Mouse (Mus musculus) WW6 (cell line): ENCODE data around the gene Ghrh.
A peak's percentile ranks its signal among the peaks of the same experiment; 100 is the strongest.
"Not testable (repeated sequence)": the region's sequence is repeated elsewhere in the genome, so short reads cannot be mapped to it uniquely, and the experiment has no call there.

ENCODE experiments used
- DNase-seq: peaks from one replicate; pipeline ENCODE4 v3.0.0-alpha.2; 2013; ENCODE audit warnings: low read depth, low spot score

The Ghrh gene

DNA sequence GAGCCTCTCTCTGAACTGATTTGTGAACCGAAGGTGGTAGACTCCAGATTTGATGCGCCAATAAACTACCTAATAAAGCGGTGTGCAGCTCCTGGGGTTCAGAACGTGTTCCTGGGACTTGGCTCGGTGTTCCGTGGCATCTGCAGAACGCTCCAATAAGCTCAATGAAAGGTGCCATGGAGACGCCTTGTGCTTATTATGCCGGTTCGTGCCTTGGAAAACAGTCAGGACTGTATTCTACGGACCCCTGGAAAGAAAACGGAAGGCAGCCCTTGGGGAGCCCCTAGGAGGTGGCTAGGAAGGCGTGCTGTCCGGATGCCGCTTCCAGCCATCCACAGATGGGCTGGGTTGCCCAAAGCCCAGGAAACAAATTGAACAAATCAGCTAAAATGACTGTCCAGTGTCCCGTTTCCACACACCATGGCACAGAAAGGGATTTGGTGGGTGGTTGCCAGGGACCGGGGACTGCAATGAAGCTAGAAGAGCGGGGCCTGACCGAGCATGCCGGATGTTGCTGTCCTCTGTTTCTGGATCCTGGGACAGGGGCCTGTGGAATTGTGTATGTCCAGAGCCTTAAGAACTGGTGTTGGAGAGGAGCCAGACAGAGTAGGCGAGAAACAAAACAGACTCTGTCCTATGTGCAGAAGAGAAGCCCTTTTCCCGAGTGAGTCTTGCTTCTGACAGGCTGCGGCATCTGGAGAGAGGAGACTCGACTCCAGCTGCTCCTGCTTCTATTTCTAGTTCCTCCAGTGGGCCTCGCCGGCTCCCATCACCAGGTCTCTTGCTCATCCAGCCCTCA is at the start of gene Ghrh:
Gene Ghrh (minus strand): TSS at position 146 of the 799 bp plus-strand sequence.
- no peak for DNase-seq

DNA sequence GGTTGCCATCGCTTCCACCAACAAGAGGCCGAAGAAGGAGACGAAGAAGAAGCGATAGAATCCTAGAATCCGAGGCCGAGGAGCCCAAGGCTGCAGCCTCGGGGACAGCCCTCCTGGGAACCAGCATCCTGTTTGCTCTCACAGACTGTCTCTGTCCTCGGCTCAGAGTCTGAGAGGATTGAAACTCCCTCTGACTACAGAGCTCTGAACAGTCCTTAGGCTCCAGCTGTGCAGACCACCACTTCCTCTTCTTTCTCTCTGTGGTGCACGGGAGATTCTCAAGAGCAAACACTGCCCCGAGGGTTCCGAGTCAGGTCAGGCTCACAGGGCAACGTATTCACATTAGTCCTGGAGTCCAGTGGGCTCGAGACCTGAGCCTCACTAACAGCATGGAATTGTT is 48.7 kb upstream of the Ghrh start:
- no peak for DNase-seq

DNA sequence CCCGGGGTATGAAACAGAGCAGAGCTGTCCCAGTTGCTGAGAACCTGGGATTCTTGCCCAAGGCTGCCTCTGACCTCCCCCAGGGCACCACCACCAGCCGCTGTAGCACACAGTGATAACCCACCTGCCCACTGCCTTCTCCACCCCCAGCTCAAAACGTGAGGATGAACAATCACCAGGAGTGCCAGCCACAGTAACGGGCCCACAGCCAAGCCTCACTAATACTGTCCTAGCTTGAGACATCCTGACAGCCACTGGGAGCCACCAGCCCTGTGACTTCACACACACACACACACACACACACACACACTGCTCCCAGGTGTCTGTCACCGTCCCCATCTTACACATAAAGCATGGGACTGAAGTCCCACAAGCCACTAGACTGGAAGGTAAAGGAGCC is 48.1 kb upstream of the Ghrh start:
- DNase-seq = no peak

DNA sequence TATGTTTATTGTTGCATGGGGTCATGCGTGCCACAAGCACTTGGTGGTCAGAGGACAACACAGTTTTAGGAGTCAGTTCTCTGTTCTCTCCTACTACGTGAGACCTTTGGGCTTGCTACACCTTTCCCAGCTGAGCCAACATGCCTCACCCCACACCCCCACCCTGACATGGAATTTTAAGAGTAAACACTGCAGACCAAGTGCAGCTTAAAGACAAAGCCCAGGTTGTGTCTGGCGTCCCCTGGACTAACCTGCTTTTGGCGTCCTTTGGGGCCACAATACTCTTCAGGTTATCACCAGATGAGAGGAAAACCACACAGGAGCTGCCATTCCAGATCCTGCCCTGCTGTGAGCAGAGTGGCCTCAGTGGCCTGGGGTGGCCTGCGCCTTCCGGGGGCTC is 47.6 kb upstream of the Ghrh start:
- no peak for DNase-seq

DNA sequence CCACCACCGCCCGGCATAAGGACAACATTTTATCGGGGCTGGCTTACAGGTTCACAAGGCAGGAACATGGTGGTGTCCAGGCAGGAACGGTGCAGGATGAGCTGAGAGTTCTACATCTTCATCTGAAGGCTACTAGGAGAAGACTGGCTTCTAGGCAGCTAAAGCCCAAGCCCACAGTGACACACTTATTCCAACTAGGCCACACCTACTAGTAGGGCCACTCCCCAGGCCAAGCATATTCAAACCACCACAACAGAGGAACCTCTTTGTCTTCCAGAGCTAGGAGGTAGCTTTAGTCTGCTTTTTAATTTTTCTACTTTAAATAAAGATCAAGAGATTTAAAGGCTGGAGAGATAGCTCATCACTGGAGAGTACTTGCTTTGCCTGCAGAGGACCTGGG is 46.2 kb upstream of the Ghrh start:
- DNase-seq = no peak

DNA sequence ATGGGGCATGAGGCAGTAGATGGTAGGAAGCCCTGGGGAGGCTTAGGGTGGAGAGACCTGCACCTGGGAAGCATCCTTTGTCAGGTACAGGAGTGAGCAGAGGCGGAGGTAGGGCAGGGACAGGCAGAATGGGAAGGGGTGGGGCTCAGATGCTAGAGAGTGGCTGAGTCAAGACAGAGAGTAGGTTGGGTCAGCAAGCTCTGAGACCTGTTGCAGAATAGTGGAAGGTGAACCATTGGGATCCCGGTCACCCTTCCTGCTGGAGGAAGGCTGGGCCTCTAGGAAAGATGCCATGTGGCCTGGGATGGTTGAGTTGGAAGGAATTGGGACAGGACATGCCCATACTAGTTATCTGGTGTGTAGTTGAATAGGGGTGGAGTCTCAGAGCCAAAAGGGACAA is 45.0 kb upstream of the Ghrh start:
- no peak for DNase-seq

DNA sequence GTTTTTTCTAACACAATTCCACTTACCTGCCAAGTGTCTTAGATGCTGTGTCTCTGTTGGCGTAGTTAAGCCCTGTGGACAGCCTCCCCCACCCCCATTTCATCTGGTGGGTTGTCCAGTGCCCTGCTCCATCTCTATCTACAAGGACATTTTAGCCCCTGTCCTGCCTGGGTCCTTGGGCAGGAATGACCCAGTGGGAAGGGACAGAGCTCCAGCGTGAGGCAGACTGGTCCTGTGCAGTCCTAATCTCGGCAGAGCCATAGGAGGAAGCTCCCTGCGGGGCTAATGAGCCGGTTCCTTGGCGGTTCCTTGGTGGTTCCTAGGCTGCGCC is 42.2 kb upstream of the Ghrh start:
- DNase-seq = no peak

DNA sequence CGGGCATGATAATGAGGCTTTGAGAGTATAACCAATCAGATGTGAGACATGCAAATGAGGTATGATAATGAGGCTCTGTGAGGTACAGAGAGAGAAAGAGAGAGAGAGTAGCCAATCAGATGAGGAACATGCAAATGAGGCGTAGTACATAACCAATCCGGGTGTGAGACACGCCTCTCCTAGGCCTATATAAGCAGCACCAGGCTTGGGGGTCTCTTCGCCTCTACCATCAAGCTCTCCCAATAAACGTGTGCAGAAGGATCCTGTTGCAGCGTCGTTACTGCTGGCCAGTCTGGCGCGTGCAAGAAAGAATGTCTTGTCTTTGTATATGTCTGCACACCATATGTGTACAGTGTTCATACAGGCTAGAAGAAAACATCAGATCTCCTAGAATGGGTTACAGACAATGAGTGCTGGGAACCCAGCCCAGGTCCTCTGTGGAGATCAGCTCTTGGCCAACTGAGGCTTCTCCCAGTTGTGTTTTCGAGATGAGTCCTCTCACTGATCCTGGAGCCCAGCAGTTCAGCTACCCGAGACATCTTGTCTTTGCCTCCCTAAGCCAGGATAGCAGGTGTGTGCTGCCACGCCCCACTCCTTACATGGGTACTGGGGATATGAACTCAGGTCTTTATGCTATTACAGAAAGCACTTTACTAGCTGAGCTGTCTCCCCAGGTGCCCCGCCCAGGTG is 41.7 kb upstream of the Ghrh start:
- not testable (repeated sequence) for DNase-seq

DNA sequence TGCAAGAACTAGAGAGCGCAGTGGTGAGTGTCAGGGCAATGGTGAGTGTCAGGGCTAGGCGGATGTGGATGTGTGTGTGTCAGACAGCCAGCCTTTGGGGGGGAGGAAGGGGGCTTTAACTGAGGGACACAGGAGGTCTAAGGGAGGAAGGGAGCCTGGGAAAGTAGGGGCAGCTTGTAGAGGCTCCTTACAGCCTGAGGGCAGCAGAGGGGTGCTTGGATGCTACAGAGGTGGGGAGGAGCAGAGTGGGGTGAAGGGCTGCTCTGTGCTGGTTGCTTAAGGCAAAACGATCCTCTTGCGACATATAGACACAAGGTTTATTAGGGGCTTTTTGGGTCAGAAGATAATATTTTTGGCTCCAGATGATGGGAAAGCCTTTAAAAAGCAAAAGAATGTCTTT is 37.5 kb upstream of the Ghrh start:
- no peak for DNase-seq

DNA sequence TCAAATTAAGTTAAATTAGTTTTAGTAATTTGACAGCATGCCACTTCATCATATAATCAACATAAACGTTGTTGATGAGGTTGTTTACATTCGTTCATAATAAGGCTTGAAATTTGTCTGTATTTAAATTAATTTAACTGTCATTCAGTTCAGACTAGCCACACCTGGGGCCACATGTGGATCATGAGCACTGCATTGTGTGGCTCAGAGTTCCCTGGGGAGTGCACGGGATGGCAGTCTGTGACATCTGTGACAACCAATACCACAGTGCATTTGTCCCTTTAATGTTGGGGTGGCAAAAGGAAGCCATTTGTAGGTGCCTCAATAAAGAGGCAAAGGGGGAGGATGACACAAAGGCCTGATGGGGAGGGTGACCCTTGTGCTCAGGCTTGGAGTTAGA is 29.7 kb upstream of the Ghrh start:
- no peak for DNase-seq

DNA sequence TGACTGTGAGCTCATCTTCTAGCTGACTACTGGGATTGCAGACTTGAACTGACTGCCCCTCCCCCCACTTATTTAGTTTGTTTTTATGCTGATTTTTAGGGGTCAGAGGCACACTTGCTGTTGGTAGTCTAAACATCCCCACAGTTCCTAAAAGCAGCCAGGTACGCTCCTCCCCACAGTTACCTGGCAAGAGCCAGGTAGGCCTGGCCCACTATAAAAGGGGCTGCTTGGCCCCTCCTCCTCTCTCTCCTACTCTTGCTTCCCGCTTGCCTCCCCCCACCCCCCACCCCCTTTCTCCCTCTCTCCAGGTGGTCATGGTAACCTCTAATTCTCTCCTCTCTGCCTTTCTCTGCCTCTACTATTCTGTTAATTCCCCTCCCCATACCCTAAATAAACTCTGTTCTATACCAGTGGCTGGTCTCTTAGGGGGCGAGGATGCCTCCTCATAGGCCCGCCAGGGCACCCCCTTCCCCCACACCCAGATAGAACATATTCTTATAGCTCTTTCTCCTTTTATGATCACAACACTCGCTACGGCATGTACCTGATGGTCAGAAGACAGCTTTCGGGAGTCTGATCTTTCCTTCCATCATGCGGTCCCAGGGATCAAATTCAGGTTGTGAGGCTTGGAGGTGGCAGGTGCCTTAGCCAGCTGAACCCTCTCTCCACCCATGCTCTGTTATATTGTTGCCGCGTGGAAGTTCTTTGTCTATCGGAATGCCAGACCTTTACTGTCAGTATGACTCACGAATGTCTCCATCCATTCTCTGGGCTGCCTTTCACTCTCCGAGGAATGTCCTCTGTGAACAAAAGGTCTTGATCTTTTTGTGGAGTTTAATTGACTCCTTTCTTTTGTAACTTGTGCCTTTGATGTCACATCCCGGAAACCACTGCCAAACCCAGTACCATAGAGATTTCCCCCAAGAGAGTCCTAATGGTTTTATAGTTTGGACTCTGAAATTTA is 28.8 kb upstream of the Ghrh start:
- DNase-seq = peak; percentile 71

DNA sequence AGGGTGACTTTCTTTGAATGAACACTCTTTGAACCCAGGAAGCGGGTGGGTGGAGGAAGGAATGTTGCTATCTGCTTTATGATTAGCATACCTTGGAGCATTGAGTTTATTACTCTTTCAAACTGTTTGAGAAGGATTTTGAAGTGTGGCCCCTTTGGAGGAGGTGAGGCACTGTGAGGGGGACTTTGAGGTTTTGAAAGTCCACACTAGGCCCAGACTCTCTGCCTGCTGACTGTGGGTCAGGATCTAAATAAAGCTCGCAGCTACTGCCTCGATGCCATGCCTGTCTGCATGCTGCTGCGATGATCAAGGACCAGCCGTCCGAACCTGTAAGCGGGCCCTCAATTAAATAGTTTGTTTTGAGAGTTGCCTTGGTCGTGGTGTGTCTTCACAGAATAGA is 27.7 kb upstream of the Ghrh start:
- DNase-seq = no peak

DNA sequence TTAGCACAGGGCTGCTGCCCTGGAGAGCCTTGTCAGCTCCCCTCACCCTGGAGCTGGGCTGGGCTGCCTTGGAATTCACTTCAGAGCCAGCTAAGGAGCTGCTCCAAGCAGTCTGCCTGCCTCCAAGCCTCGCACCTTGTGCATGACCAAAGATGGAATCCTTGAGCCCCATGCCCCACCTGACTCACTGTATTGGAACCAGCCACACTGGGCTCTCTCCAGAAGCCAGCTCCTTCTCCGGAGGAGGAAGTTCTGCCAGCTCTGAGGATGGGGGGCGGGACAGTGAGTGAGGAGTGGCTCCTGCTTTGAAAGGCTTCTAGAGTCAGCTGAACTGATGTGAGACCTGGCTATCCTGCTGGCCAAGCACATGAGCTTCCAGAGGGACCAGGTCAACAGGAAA is 26.4 kb upstream of the Ghrh start:
- no peak for DNase-seq

DNA sequence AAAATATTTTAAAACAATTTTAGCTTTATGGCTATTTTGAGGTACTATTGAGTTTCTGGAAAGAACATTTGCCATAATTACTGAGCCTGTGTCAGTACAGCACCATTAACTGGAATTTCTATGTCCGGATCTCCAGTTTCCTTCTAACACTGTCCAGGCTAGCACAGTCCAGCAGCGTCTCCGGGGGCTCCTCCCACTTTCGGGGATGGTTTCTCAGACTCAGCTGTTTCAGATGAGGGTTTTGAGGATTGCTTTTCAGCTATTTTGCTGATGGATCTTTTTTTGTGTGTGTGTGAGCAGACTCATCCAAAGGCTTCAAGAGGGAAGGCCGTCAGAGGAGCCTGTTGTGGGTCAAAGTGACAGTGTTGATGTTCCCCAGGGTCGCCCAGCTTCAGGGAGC is 24.4 kb upstream of the Ghrh start:
- no peak for DNase-seq

DNA sequence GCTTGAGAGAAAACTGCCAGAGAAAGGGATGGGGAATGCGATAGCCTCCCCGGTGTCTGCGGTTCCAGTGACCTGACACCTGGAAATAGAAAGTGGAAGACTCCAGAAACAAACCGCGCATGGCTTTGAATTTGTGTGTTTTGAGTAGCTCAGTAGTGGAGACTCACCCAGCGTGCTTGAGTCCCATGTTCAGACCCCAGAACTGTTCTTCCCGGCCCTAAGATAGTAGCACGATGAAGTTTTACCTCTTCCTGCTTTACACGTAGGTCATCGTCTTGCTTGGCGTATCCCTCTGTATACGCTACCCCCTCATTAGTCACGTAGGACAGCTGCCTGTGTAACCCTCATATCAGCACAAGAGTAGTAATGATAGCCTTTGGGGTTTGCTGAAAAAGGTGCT is 20.7 kb upstream of the Ghrh start:
- DNase-seq = no peak

DNA sequence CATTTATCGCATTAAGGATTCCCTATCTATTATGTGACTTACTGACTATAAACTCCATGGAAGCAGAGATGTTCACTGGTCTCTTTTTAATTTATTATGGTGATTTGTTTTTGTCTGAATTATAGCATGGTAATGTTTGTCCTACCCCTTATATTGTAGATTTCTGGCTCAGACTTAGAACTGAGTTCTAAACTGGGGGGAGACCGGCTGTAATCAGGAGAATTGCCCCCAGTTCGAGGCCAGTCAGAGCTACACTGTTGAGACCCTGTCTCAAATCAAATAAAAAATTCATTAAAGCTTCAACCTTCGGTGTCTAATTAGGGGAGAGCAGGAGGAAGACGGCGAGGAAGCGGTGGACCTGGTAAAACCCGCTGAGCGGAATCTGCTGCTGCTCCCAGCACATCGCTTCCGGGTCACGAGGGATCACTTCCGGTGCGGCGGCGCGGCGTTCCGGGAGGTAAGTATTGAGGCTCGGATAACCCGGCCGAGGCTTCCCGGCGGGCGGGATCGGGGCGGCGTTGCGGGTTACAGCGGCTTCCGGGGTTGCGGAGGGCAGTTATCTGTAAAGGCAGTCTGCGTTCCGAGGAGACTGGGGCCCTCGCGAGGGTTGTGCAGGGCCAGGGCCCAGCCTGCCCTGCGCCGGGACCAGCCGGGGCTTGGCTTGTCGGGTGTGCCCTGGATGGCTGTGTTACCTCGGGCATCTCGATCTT is 20.0 kb upstream of the Ghrh start, which contains the start of gene Manbal:
Gene Manbal (plus strand): TSS at position 411 of the 710 bp plus-strand sequence.
- peak; percentile 87 for DNase-seq

DNA sequence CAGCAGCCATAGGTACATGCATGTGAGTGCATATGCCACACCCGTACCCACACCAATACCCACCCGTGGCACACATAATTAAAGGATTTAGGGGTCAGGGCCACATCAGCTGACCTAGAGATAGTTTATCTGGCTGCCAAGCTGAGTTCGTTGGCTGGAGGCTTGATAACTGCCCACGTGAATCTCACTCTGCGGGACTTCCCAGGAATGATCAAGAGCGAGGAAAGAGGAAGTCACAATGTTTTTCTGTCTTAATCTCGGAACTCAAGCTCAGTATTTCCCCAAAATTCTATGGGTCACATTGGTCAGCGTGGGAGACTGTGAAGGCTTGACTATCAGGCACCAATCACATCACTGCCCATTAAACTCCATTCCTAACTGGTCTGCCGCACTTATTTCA is 19.5 kb upstream of the Ghrh start:
- DNase-seq = no peak

DNA sequence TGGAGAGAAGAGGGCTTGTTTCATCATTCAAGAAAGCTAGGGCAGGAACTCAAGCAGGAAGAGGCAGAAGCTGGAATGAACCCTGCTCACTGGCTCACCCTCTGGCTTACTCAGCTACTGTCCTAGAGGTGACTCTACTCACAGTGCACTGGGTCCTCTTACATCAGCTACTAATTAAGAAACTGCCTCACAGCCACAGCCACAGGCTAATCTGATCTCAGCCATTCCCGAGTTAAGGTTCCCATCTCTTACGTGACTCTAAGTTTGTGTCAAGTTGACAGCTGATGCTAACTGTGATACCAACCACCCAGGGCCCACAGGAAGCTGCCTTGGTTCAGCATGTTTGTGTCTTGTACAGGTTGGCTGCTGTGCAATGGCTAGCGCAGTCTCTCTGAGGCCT is 15.7 kb upstream of the Ghrh start:
- no peak for DNase-seq

DNA sequence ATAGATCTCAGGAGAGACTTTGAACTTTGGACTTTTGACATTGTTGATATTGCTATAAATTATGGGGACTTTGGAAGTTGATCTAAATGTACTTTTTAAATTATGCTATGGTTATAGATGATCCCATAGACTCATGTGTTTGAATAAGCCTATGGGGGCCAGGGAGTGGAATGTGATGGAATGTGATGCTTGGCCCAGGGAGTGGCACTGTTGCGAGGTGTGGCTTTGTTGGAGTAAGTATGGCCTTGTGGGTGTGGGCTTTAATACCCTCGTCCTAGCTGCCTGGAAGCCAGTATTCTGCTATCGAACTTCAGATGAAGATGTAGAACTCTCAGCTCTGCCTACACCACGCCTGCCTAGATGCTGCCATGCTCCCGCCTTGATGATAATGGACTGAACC is 12.7 kb upstream of the Ghrh start:
- no peak for DNase-seq

DNA sequence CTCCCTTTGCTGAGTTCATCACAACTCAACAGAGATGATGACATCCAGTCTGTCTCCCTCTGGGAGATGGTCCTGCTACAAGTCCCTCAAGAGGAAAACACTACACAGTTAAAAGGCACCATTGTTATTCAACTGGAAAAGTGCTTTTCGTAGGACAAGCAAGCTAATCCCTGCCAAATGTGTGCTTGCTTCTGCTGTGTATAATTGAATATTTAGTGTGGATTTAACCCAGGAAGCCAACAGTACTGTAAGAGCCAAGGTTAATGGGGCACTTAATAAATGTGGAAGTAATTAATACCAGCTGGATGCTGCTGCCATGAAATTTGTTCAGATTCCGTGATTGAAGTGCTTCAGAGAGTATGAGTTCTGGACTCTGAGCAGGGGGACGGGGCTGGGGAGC is 6.8 kb upstream of the Ghrh start:
- DNase-seq = no peak

DNA sequence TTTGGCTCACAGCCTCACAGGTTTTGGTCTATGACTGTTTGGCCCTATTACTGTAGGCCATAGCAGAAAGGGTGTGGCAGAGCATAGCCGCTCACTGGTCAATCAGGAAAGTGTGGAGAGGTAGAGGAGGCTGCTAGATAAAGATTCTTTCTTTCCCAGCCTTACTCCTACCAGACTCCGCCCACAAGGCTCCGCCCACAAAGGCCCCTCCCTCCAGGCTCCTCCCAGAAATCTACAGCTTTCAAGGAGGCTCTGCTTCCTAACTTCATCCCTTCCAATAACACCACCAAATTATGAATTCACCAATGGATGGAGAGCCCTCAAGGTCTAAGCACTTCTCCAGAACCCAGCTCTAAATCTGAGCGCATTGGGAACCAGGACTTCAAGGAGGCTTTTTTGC is 5.9 kb upstream of the Ghrh start:
- no peak for DNase-seq
